Mouse (Mus musculus) myocyte (in vitro differentiated cells): ENCODE data around the gene Creb5. TPM values are rescaled to one million over a fixed set of nuclear protein-coding genes. Genes with fewer than 3 reads are reported as not detected.
"Not testable (repeated sequence)": the region's sequence is repeated elsewhere in the genome, so short reads cannot be mapped to it uniquely, and the experiment has no call there.

Experiments
- H3K27me3 ChIP-seq: one replicate; pipeline ENCODE4 v1.6.1; 2011; ENCODE audit not compliant: control insufficient read depth, insufficient read depth, insufficient read length
- H3K36me3 ChIP-seq: one replicate; pipeline ENCODE4 v1.6.1; 2011; ENCODE audit not compliant: control insufficient read depth, insufficient read depth
- H3K4me2 ChIP-seq: one replicate; pipeline ENCODE4 v1.6.1; 2011; ENCODE audit warnings: low read depth, control low read depth
- H3K4me3 ChIP-seq: one replicate; pipeline ENCODE4 v1.5.1; 2011; ENCODE audit warnings: mild to moderate bottlenecking, control low read depth, moderate library complexity
- H3K79me2 ChIP-seq: one replicate; pipeline ENCODE4 v1.6.1; 2011; ENCODE audit not compliant: control insufficient read depth, insufficient read depth
- H3ac ChIP-seq: one replicate; pipeline ENCODE4 v1.6.1; 2011; ENCODE audit not compliant: control insufficient read depth, insufficient read length
- CEBPB ChIP-seq: IDR thresholded peaks from 2 replicates; pipeline ENCODE4 v1.6.1; 2011; ENCODE audit warnings: mild to moderate bottlenecking, moderate library complexity; ENCODE audit not compliant: poor library complexity, insufficient read depth, severe bottlenecking
- E2F4 ChIP-seq: IDR thresholded peaks from one replicate; pipeline ENCODE4 v1.6.1; 2011; ENCODE audit warnings: mild to moderate bottlenecking, control low read depth, moderate library complexity; ENCODE audit not compliant: insufficient read depth
- MAX ChIP-seq: IDR thresholded peaks from one replicate; pipeline ENCODE4 v1.6.1; 2011; ENCODE audit warnings: low read depth, mild to moderate bottlenecking, control low read depth
- MYOD1 ChIP-seq, 3 experiments: IDR thresholded peaks; one replicate each; pipeline ENCODE4 v1.6.1; 2011; ENCODE audit warnings: control low read depth in 2 of 3, low read depth in 2 of 3, mild to moderate bottlenecking in 2 of 3, moderate library complexity in 1 of 3; ENCODE audit not compliant: insufficient read length in 2 of 3, control insufficient read depth in 1 of 3
- MYOG ChIP-seq, 3 experiments: IDR thresholded peaks; one replicate each; pipeline ENCODE4 v1.6.1; 2011; ENCODE audit warnings: control low read depth in 2 of 3, low read depth in 2 of 3, mild to moderate bottlenecking in 2 of 3; ENCODE audit not compliant: insufficient read length in 2 of 3, control insufficient read depth in 1 of 3, insufficient read depth in 1 of 3
- POLR2A ChIP-seq: IDR thresholded peaks from one replicate; pipeline ENCODE4 v1.6.1; 2011; ENCODE audit warnings: low read depth, mild to moderate bottlenecking, control low read depth, moderate library complexity; ENCODE audit not compliant: insufficient read length
- POLR2AphosphoS2 ChIP-seq: IDR thresholded peaks from one replicate; pipeline ENCODE4 v1.6.1; 2011; ENCODE audit warnings: low read depth, control low read depth; ENCODE audit not compliant: insufficient read length
- REST ChIP-seq: IDR thresholded peaks from one replicate; pipeline ENCODE4 v1.6.1; 2011; ENCODE audit warnings: mild to moderate bottlenecking, control low read depth, moderate library complexity; ENCODE audit not compliant: insufficient read depth, insufficient read length
- SRF ChIP-seq: IDR thresholded peaks from one replicate; pipeline ENCODE4 v1.6.1; 2011; ENCODE audit warnings: low read depth; ENCODE audit not compliant: control insufficient read depth, insufficient read length
- TCF12 ChIP-seq: IDR thresholded peaks from one replicate; pipeline ENCODE4 v1.6.1; 2011; ENCODE audit warnings: mild to moderate bottlenecking, control low read depth; ENCODE audit not compliant: poor library complexity, insufficient read depth, severe bottlenecking
- TCF3 ChIP-seq: IDR thresholded peaks from one replicate; pipeline ENCODE4 v1.6.1; 2011; ENCODE audit warnings: low read depth, control low read depth; ENCODE audit not compliant: insufficient read length
- USF1 ChIP-seq: IDR thresholded peaks from one replicate; pipeline ENCODE4 v1.6.1; 2011; ENCODE audit warnings: low read depth, mild to moderate bottlenecking, control low read depth, moderate library complexity
- polyA plus RNA-seq: library from polyadenylated mRNA; unstranded; fragments of >200 nt; fragmentation: generic; extraction: Trizol; gene quantifications from one replicate; pipeline ENCODE4 v1.2.1, GENCODE M21; 2012; ENCODE audit warnings: missing spikeins

Creb5 gene
- polyA plus RNA-seq, 1 experiment: 1.4 TPM

DNA sequence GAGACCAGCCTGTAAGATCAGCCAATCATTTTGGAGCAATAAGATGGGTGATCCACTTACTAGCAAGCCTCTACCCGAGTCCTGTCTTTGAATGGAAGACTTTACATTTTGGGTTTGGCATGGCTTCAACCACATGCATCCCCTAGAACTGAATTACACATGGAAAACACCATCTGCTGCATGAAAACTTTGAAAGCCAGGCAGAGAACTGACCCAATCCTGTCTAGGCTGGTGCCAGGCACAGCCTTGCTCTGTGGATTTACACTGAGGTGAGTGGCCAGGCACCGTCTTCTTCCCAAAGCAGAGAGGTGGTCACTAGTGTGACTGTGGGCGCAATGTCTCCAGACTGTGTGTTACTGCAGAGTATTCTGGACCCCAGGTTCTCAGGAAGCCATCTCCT lies 109.4 kb downstream of the Creb5 start:
- Histone ChIP-seq H3K36me3 (no peaks in the 10 kb centered on the region), H3K4me2 (no peak overlapping the region), H3K79me2 (no peaks in the 10 kb centered on the region), H3K27me3 (no peaks in the 10 kb centered on the region), H3K4me3 (no peak overlapping the region), H3ac (no peak overlapping the region)
- no peak for TF ChIP-seq MYOD1 (IDR thresholded peaks at IDR 0.05; ENCODE audit: control insufficient read depth in 1 of 3, insufficient read length in 2 of 3, low read depth in 2 of 3)
- no peak for TF ChIP-seq USF1
- no peak for TF ChIP-seq E2F4

DNA sequence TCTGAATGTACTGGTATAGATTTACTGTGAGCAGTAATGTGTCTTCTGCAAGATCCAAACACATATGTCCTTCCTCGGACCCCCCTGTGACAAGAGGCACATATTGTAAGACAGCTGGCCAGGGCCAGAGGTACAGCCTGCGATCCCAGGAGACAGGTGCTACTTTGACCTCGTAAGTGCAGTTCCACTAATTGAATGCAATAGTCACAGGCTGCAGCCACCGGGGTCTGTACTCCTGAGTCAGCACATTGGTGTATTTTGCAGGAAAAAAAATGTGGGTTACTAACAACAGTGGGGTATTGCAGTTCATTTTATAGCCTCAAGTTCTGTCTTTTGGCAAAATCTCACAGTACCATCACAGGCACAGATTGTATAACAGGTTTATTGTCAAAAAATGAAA lies 110.7 kb downstream of the Creb5 start:
- no peak overlapping the region for H3K4me2 ChIP-seq
- no peaks in the 10 kb centered on the region for H3K27me3 ChIP-seq
- H3K79me2 ChIP-seq: no peaks in the 10 kb centered on the region
- no peak overlapping the region for H3ac ChIP-seq
- no peak overlapping the region for H3K4me3 ChIP-seq
- no peaks in the 10 kb centered on the region for H3K36me3 ChIP-seq
- TF ChIP-seq TCF3 (no peak), MYOD1 (IDR thresholded peaks at IDR 0.05; ENCODE audit: control insufficient read depth in 1 of 3, insufficient read length in 2 of 3, low read depth in 2 of 3) (peak in 1 of 3 experiments; percentile 13), CEBPB (no peak)

DNA sequence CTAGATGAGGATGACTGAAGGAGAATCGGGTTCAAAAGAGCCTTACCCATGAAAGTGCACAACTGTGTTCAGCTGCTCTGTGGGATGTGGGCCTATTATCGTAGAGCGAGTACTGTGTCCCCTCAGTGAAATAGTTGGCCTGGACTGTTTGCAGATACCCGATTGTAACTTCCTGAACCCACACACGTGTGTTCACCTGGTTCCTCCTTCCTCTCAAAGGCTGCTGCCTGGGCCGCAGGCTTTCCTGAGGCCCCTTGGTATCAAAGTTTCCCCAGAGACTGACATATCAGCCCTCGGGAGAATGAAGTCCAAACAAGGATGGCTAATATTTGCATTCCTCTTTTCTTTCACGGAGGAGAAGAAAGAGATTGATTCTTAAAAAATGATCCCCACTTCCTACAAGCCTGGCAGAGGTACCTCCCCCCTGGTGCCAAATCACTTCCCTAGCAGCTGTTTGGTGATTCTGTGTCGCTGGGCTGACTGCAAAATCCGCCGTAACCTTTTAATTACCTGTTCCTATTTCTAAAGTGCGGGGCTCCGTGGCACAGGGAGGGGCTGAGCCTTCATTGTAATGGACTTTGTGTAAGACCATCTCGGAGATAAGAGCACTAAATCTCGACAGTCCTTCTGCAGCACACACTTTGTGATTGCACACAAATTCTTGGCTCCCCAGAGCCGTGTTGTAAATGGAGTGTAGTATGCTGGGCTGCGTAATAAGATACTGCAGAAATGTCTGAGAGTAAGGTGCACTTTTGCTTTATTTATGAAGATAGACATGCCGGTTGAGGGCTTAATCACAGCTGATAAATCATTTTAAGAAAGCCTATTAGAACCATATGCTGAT lies 111.4 kb downstream of the Creb5 start:
- Histone ChIP-seq H3K4me3 (no peak overlapping the region), H3ac (no peak overlapping the region), H3K36me3 (no peaks in the 10 kb centered on the region), H3K79me2 (no peaks in the 10 kb centered on the region), H3K27me3 (no peaks in the 10 kb centered on the region), H3K4me2 (no peak overlapping the region)
- TF ChIP-seq CEBPB (no peak), TCF12 (no peak), TCF3 (no peak), MYOD1 (IDR thresholded peaks at IDR 0.05; ENCODE audit: control insufficient read depth in 1 of 3, insufficient read length in 2 of 3, low read depth in 2 of 3) (no peak), USF1 (no peak), SRF (no peak), MYOG (IDR thresholded peaks at IDR 0.05; ENCODE audit: control insufficient read depth in 1 of 3, insufficient read depth in 1 of 3, insufficient read length in 2 of 3, low read depth in 2 of 3) (no peak), E2F4 (no peak), MAX (no peak), REST (no peak), POLR2AphosphoS2 (no peak), POLR2A (no peak)

DNA sequence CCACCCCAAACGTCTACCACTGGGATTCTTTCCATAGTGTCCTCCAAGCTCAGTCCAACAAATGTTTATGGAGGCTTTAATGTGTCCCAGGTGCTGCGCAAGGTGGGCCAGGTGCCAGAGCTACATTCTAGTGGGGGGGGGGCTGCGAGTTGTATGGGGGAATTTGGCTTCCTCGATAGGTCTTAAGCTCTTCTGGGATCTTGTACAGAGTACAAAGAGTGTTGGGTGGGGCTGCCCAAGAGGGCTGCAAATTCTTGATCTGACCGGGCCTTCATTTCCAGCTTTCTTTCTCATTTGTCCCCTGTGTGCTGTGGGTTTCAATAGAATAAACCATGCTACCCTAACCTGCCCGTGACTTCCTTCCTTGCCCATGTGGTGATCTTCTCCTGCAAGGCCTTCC lies 114.3 kb downstream of the Creb5 start:
- Histone ChIP-seq H3ac (no peak overlapping the region), H3K4me2 (no peak overlapping the region), H3K4me3 (no peak overlapping the region), H3K79me2 (no peaks in the 10 kb centered on the region), H3K27me3 (no peaks in the 10 kb centered on the region), H3K36me3 (no peaks in the 10 kb centered on the region)
- TF ChIP-seq SRF: no peak
- no peak for TF ChIP-seq E2F4
- TF ChIP-seq POLR2AphosphoS2: no peak
- TF ChIP-seq POLR2A: no peak
- TF ChIP-seq MYOD1 (IDR thresholded peaks at IDR 0.05; ENCODE audit: control insufficient read depth in 1 of 3, insufficient read length in 2 of 3, low read depth in 2 of 3): no peak
- TF ChIP-seq TCF12: no peak
- no peak for TF ChIP-seq USF1
- no peak for TF ChIP-seq REST
- no peak for TF ChIP-seq MYOG (IDR thresholded peaks at IDR 0.05; ENCODE audit: control insufficient read depth in 1 of 3, insufficient read depth in 1 of 3, insufficient read length in 2 of 3, low read depth in 2 of 3)
- no peak for TF ChIP-seq TCF3
- no peak for TF ChIP-seq CEBPB
- no peak for TF ChIP-seq MAX

DNA sequence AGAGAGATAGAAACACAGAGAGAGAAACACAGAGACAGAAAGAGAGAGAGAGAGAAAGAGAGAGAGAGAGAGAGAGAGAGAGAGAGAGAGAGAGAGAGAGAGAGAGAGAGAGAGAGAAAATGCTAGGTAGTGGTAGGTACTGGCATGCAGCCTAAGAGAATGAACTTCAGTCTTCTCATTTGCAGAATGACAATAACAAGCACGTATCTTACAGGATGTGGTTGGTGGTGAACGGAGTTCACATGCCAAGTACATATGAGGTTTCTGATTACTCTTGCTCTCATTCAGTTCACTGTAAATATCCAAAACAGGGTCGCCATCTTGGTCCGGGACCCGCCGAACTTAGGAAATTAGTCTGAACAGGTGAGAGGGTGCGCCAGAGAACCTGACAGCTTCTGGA lies 115.5 kb downstream of the Creb5 start:
- H3K4me3 ChIP-seq, H3K27me3 ChIP-seq, H3K36me3 ChIP-seq, H3K4me2 ChIP-seq, H3K79me2 ChIP-seq, H3ac ChIP-seq: not testable (repeated sequence)

DNA sequence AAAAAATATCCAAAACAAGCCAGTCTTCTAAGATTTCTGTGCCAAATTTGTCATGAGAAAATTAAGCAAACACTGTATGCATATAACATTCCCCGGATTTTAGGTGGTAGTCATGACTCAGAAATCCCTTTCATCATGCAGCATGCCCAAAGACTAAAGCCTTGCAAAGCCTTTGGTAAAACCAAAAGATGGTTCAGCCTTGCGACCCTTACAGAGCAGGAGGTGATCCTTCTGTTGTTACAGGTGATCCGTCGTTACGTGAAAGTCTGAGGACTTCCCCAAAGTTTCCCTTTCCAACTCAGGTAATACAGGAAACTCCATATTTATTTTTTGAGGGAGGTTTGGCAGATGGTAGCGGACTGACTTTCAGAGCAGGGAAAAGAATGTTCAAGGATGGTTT lies 122.1 kb downstream of the Creb5 start:
- no peak overlapping the region for H3K4me2 ChIP-seq
- H3K36me3 ChIP-seq: no peaks in the 10 kb centered on the region
- no peak overlapping the region for H3ac ChIP-seq
- no peaks in the 10 kb centered on the region for H3K27me3 ChIP-seq
- H3K4me3 ChIP-seq: no peak overlapping the region
- H3K79me2 ChIP-seq: no peaks in the 10 kb centered on the region
- no peak for TF ChIP-seq TCF12
- no peak for TF ChIP-seq REST
- TF ChIP-seq MYOG (IDR thresholded peaks at IDR 0.05; ENCODE audit: control insufficient read depth in 1 of 3, insufficient read depth in 1 of 3, insufficient read length in 2 of 3, low read depth in 2 of 3): no peak
- no peak for TF ChIP-seq POLR2AphosphoS2
- no peak for TF ChIP-seq MAX
- TF ChIP-seq SRF: no peak
- TF ChIP-seq E2F4: no peak
- TF ChIP-seq MYOD1 (IDR thresholded peaks at IDR 0.05; ENCODE audit: control insufficient read depth in 1 of 3, insufficient read length in 2 of 3, low read depth in 2 of 3): no peak
- TF ChIP-seq POLR2A: no peak
- TF ChIP-seq TCF3: no peak
- TF ChIP-seq CEBPB: no peak
- no peak for TF ChIP-seq USF1
